Mouse (Mus musculus) limb, embryonic 13.5 days (tissue): ENCODE data around the gene Alg3. TPM values are rescaled to one million over a fixed set of nuclear protein-coding genes. Genes with fewer than 3 reads are reported as not detected.
A peak's percentile ranks its signal among the peaks of the same experiment; 100 is the strongest.

Experiments
- ATAC-seq: fragments of 200-750 bp; cut with Nextera tagmentation; 2 replicates; pipeline ENCODE4 v1.8.0; 2017; ENCODE audit warnings: low read depth, moderate number of reproducible peaks, moderate TSS enrichment; ENCODE audit not compliant: low FRiP score
- H3K27ac ChIP-seq: fragments of 300-500 bp; sonication (generic); 2 replicates; pipeline ENCODE4 v1.5.1; 2015; ENCODE audit warnings: inconsistent platforms, mild to moderate bottlenecking, moderate library complexity
- H3K27me3 ChIP-seq: fragments of 300-500 bp; sonication (generic); 2 replicates; pipeline ENCODE4 v1.6.1; 2015; ENCODE audit warnings: mild to moderate bottlenecking, inconsistent platforms
- H3K36me3 ChIP-seq: fragments of 300-500 bp; sonication (generic); 2 replicates; pipeline ENCODE4 v1.6.1; 2015; ENCODE audit warnings: inconsistent platforms, mild to moderate bottlenecking, moderate library complexity
- H3K4me1 ChIP-seq: fragments of 300-500 bp; sonication (generic); 2 replicates; pipeline ENCODE4 v1.6.1; 2015; ENCODE audit warnings: inconsistent platforms
- H3K4me2 ChIP-seq: fragments of 300-500 bp; sonication (generic); replicated peaks from 2 replicates; pipeline ENCODE4 v1.6.1; 2015; ENCODE audit warnings: inconsistent platforms, mild to moderate bottlenecking, moderate library complexity
- H3K4me3 ChIP-seq: fragments of 300-500 bp; sonication (generic); 2 replicates; pipeline ENCODE4 v1.5.1; 2015; ENCODE audit warnings: moderate library complexity, mild to moderate bottlenecking, inconsistent platforms
- H3K9ac ChIP-seq: fragments of 300-500 bp; sonication (generic); 2 replicates; pipeline ENCODE4 v1.6.1; 2015; ENCODE audit warnings: mild to moderate bottlenecking, inconsistent platforms
- H3K9me3 ChIP-seq: fragments of 300-500 bp; sonication (generic); 2 replicates; pipeline ENCODE4 v1.6.1; 2016; ENCODE audit warnings: inconsistent platforms
- WGBS: fragments of 180-500 bp; shearing (Covaris S2); methylation state at CpG from one replicate; pipeline ENCODE4 v1.1.7; 2015; 5-methylcytosine and 5-hydroxymethylcytosine counted together
- microRNA counts: library from miRNA; unstranded; fragments of <30 nt; microRNA quantifications from one replicate; lab custom pipeline; 2016
- microRNA-seq: library from miRNA; unstranded; fragments of <30 nt; microRNA quantifications from one replicate; pipeline ENCODE4, GENCODE M21; 2016
- polyA plus RNA-seq: library from polyadenylated mRNA; unstranded; fragments of >200 nt; fragmentation: Nextera tagmentation; extraction: Ambion mirVana; gene quantifications from 2 replicates; pipeline ENCODE4 v1.2.1, GENCODE M21; 2015

Gene Alg3
- polyA plus RNA-seq, 1 experiment from 2014 or later: 41.1 TPM

DNA sequence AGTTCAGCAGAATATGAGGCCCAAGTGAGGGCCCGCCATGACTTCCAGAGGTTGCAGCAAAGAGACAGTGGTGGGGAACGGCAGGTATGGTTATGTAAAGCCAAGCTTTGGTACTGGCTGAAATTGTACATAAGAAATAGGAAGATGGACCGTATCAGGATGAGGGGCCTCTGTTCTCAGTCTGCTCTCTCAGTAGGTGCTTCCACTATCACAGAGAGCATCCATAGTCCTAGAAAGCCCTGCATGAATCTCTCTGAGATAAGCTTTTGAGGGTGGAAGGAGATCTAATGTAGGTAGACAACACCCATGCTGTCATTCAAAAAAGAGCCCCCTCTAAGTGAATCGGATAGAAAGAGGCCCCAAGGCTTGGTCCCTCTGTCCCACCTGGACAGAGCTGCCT lies 15.8 kb downstream of the Alg3 start:
- WGBS: 87% methylated on average over 4 of the region's 4 CpGs
- H3K9ac ChIP-seq: no peak overlapping the region
- peaks cover 48% of the 10 kb centered on the region for H3K27me3 ChIP-seq

DNA sequence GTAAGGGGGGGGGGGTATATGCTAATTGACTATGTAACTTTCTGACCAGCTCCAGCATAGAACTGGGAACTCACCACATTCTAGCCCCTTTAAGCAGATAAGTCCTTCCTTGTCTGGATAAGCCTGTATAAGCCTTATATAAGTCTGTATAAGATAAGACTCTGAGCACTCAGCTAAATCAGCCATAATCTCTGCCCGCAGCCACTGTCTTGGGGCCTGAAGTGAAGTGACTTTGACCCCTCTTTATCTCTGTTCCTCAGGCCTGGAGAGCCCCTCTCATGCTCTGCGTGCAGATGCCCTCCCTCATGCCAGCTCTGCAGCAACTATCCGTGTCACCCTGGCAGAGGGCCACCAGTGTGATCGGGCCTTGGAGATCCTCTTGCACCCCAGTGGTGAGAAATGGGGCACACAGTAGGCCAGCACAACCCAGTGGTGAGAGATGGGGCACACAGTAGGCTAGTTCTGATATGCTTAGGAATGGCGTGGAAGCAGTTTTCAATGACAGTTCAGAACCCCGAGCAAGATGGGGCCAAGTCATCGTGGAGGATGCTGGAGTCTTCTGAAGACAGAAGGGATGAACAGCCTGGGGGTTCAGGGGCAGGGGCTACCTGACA lies 16.4 kb downstream of the Alg3 start:
- no peak overlapping the region for H3K4me2 ChIP-seq
- no peak overlapping the region for H3K4me3 ChIP-seq

More for the DNA sequence above, 15.8 kb downstream of the Alg3 start:
- H3K36me3 ChIP-seq: no peaks in the 10 kb centered on the region
- no peak for ATAC-seq
- H3K4me1 ChIP-seq: peaks cover 7% of the 10 kb centered on the region
- no peak overlapping the region for H3K4me3 ChIP-seq
- H3K9me3 ChIP-seq: no peaks in the 10 kb centered on the region
- no peak overlapping the region for H3K27ac ChIP-seq
- H3K4me2 ChIP-seq: no peak overlapping the region

DNA sequence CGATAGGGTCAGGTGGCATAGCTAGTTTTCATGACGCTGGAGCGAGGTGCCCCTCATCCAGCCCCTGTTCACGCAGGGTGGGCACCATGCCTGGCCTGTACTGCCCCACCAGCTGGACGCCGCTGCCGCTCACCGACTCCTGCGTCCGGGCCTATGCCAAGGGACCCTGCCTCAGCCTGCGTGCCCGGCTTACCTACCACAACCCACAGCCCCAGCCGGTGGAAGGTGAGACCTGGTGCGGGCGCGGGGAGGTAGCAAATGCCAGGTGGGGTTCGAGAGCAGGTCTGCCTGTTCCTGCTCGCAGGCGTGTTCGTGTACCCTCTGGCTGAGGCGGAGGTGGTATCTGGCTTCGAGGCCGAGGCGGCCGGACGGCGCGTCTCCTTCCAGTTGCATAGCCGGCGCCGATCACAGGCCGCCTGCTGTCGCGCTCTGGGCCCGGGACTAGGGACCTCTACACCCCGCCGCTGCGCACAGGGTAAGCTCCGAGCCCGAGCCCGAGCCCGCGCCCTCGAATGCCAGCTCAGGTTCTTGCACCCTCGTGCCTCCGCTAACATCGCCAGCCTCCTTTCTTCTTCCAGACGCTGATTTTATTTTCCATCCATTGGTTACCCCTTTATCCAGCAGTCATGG lies 20.3 kb downstream of the Alg3 start:
- Histone ChIP-seq H3K4me3 (peak overlapping the region; percentile 49), H3K4me1 (peaks cover 21% of the 10 kb centered on the region), H3K27me3 (peaks cover 81% of the 10 kb centered on the region), H3K9ac (no peak overlapping the region), H3K9me3 (no peaks in the 10 kb centered on the region), H3K27ac (no peak overlapping the region), H3K4me2 (peak overlapping the region; percentile 81), H3K36me3 (no peaks in the 10 kb centered on the region)
- WGBS: 5% methylated on average over 48 of the region's 48 CpGs
- ATAC-seq: no peak

More for the DNA sequence above, 16.4 kb downstream of the Alg3 start:
- Histone ChIP-seq H3K9me3 (no peaks in the 10 kb centered on the region), H3K4me1 (peaks cover 12% of the 10 kb centered on the region), H3K9ac (no peak overlapping the region), H3K27ac (no peak overlapping the region), H3K27me3 (peaks cover 54% of the 10 kb centered on the region), H3K36me3 (no peaks in the 10 kb centered on the region)
- WGBS: 87% methylated on average over 7 of the region's 7 CpGs
- no peak for ATAC-seq

DNA sequence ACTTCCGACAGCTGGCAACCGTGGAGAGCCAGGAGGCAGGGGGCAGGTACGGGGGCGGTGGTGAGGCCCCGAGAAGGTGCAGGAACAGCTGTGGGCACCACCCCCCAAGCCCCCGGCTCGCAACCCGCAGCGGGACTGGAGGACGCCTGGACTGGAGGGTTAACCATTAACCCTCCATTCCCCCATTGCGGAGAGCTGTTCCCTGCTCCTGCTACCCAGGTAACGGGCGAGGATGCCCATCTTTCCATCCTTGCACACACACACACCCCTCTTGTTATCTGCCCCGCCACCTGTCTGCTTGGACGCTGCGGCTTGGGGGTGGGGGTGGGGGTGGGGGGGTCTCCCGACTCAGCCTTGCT lies 20.9 kb downstream of the Alg3 start:
- no peak for ATAC-seq
- Histone ChIP-seq H3K9ac (peak overlapping the region; percentile 62; the same call in 1 of the 2 replicates), H3K4me3 (peak overlapping the region; percentile 49), H3K27ac (no peak overlapping the region), H3K4me2 (peak overlapping the region; percentile 81), H3K9me3 (no peaks in the 10 kb centered on the region), H3K36me3 (no peaks in the 10 kb centered on the region), H3K4me1 (peaks cover 21% of the 10 kb centered on the region), H3K27me3 (peaks cover 81% of the 10 kb centered on the region)
- WGBS: 2% methylated on average over 16 of the region's 17 CpGs

DNA sequence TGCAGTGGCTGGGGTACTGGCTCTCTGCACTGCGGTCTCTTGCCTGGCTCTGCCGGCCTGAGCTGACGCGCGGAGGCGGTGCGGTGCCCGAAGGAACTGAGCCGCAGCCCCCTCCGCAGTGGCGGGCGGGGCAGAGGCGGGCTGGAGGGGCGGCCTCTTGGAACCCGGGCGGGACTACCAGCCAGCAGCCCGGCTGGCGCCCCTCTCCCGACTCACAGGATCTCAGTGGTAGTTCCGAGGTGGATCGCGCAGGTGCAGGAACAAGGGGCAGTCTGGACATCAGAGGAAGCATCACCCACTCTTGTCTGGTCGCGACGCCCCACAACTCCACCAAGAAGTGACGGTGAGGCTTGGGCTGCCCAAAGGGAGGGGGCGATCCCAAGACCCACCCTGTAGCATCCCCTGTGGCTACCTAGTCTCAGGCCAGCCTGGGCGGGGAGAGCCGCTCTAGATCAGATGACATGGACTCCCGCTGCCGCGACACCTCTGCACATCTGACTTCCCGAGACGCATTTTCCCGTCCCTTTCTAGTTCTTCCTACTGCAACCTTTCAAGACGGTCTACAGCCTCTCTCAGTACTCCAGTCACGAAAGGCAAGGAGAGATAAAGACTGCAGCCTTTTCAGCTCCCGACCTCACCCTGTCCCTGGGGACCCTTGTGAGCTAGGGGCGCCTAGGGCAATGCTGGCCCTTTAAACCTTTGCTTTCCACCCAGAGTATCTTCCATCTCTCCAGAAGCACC lies 21.4 kb downstream of the Alg3 start:
- WGBS: under 1% methylated on average over 39 of the region's 39 CpGs
- H3K9ac ChIP-seq: peak overlapping the region; percentile 62

DNA sequence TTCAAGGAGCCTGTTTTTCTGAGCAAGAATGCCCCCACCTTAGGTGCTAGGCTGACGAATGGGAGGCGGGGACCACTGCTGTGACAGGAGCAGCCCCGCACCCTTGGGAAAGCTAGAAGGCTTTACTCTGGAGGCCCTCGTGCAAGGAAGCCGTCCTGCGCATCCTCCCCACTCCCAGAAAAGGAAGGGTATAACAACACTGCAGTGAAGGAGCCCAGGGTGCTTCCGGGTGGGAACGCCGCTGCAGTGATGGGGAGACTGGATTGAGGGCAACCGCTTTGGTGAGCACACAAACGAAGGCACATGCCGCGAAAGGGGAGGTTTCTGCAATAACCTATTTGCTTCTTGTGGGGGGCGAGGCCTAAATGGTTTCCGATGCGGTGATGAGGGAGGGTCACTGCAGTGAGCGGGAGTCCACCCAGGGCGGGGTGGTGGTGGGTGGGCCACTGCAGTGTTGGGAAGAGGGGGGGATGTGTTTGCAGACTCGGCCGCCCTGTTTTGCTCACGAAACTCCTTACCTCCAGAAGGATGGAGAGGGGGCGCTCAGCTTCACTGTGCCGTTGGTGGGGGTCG lies 22.1 kb downstream of the Alg3 start, which contains the start of gene Vwa5b2:
TSS of gene Vwa5b2 (plus strand) at position 106 of the 573 bp plus-strand sequence.
- H3K9ac ChIP-seq: peak within 1 kb of the TSS; percentile 62
- H3K27me3 ChIP-seq: peaks cover 70% of the 10 kb centered on the region
- under 1% methylated on average over 24 of the region's 24 CpGs for WGBS
- peak within 1 kb of the TSS; percentile 81 for H3K4me2 ChIP-seq
- H3K4me3 ChIP-seq: peak within 1 kb of the TSS; percentile 49
- H3K9me3 ChIP-seq: no peaks in the 10 kb centered on the region
- ATAC-seq: peak; percentile 75
- no peaks in the 10 kb centered on the region for H3K36me3 ChIP-seq
- H3K27ac ChIP-seq: no peak within 1 kb of the TSS
- H3K4me1 ChIP-seq: peaks cover 21% of the 10 kb centered on the region

More for the DNA sequence above, 21.4 kb downstream of the Alg3 start:
- peak; percentile 87 for ATAC-seq
- Histone ChIP-seq H3K4me3 (peak overlapping the region; percentile 49), H3K4me1 (peaks cover 21% of the 10 kb centered on the region), H3K4me2 (peak overlapping the region; percentile 81), H3K27ac (no peak overlapping the region), H3K27me3 (peaks cover 77% of the 10 kb centered on the region), H3K9me3 (no peaks in the 10 kb centered on the region), H3K36me3 (no peaks in the 10 kb centered on the region)

DNA sequence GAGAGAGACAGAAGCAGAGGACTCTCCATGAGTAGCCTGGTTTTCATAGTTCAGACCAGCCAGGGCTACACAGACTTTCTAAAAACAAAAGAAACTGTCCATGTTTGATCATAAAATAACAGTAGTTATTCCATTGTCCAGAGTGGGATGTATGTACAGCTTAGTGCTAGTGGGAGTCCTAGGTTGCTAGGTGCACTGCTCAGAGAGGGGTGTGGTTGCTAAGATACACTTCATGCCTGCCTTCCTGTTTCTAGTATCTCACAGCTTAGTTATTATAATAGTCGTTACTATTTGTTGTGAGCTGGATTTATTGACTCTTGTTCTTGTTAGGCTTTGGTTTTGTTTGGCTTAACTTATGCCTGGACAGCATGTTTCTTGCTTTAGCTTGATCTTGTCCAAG lies 46.5 kb downstream of the Alg3 start:
- peaks cover 35% of the 10 kb centered on the region for H3K36me3 ChIP-seq
- H3K4me3 ChIP-seq: no peak overlapping the region
- no peak for ATAC-seq
- H3K27ac ChIP-seq: no peak overlapping the region
- H3K4me1 ChIP-seq: no peaks in the 10 kb centered on the region
- H3K4me2 ChIP-seq: no peak overlapping the region
- 90% methylated on average over 1 of the region's 1 CpGs for WGBS
- H3K27me3 ChIP-seq: no peaks in the 10 kb centered on the region
- no peaks in the 10 kb centered on the region for H3K9me3 ChIP-seq
- no peak overlapping the region for H3K9ac ChIP-seq

DNA sequence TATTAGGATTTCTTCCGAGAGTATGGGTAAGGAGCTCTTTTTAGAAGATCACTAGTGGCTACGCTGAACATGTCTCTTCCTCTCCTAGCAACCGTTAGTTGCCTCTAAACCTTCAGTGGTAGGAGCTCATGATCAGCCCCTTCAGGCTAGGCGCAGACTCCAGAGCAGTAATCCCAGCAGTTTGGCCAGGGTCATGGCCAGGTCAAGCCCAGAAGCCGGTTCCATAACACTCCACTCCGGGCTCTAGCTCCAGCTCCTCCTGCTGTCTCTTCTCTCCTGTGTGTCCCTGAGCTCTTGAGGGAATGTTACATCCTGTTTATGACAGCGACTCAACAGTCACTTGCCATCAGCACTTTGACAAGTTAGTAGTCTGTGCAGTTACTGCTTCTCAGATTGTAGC lies 54.2 kb downstream of the Alg3 start:
- H3K27ac ChIP-seq: no peak overlapping the region
- no peak overlapping the region for H3K9ac ChIP-seq
- no peak overlapping the region for H3K4me2 ChIP-seq
- H3K27me3 ChIP-seq: no peaks in the 10 kb centered on the region
- H3K36me3 ChIP-seq: peaks cover 93% of the 10 kb centered on the region
- no peak for ATAC-seq
- 61% methylated on average over 7 of the region's 7 CpGs for WGBS
- no peaks in the 10 kb centered on the region for H3K9me3 ChIP-seq
- H3K4me1 ChIP-seq: no peaks in the 10 kb centered on the region
- no peak overlapping the region for H3K4me3 ChIP-seq

MicroRNAs within 50 kb of the gene (microRNA counts, 519-probe panel; counts per million panel counts)
- 3,250 counts per million, percentile 55 among the panel's probes with 10 or more counts for microRNA mmu-miR-1224 (lab: Ali Mortazavi, UCI)

Small RNA genes lying within 50 kb of the gene (microRNA-seq; reads per million reads assigned to microRNA genes)
- gene Mir1224: 0.52 reads per million

Other genes with a start within 250 kb of the Alg3 start
- 86.9 and 100 TPM in 2 replicates for gene Abcc5, start 185.3 kb downstream of the Alg3 start, polyA plus RNA-seq
- 109 and 113 TPM in 2 replicates for gene Eif2b5, start 112.9 kb downstream of the Alg3 start, polyA plus RNA-seq
- gene Dvl3, start 94.8 kb downstream of the Alg3 start, polyA plus RNA-seq: 28.0 and 28.7 TPM in 2 replicates
- 629 and 657 TPM in 2 replicates for gene Ap2m1, start 76.3 kb downstream of the Alg3 start, polyA plus RNA-seq
- 68.1 and 78.1 TPM in 2 replicates for gene Abcf3, start 63.2 kb downstream of the Alg3 start, polyA plus RNA-seq
- 0.73 and 1.5 TPM in 2 replicates for gene Vwa5b2, start 22.3 kb downstream of the Alg3 start, polyA plus RNA-seq
- gene Eef1akmt4, start 142 bp downstream of the Alg3 start, polyA plus RNA-seq: 37.2 and 37.7 TPM in 2 replicates
- not detected in 2 replicates for gene Gm49333, start 125 bp downstream of the Alg3 start, polyA plus RNA-seq
- 0.92 and 1.2 TPM in 2 replicates for gene Camk2n2, start 9.6 kb upstream of the Alg3 start, polyA plus RNA-seq
- 6.9 and 7.5 TPM in 2 replicates for gene Ece2, start 18.1 kb upstream of the Alg3 start, polyA plus RNA-seq
- 342 and 355 TPM in 2 replicates for gene Psmd2, start 39.9 kb upstream of the Alg3 start, polyA plus RNA-seq
- gene Eif4g1, start 56.6 kb upstream of the Alg3 start, polyA plus RNA-seq: 175 and 183 TPM in 2 replicates
- gene Fam131a, start 81.5 kb upstream of the Alg3 start, polyA plus RNA-seq: 8.5 and 10.4 TPM in 2 replicates
- 117 and 118 TPM in 2 replicates for gene Polr2h, start 105.9 kb upstream of the Alg3 start, polyA plus RNA-seq
- 23.3 and 23.5 TPM in 2 replicates for gene Clcn2, start 106.0 kb upstream of the Alg3 start, polyA plus RNA-seq
- 9.1 and 9.3 TPM in 2 replicates for gene Chrd, start 121.4 kb upstream of the Alg3 start, polyA plus RNA-seq
- 0.66 and 0.74 TPM in 2 replicates for gene Thpo, start 122.8 kb upstream of the Alg3 start, polyA plus RNA-seq